12 mouse cellular contexts compared by ENCODE assay signal in the genomic region with DNA sequence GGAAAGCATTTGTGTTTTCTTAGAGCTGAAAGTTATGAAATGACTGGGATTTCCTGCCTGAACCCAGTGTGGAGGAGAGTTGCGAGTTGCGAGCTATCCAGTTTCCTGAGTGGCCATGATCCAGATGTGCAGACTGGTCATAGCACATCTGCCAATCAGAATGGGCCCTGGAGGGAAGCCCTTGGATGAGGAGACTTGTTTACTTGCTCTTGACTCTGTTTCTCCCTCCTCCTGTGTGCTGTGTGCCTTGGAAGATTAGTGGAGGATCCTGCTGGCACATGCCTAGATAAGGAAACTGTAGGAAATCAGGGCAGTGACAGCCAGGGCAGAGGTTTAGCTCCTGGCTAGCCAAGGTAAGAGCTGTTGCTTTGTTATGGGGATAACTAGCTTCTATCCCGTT. TPM values are rescaled to one million over a fixed set of nuclear protein-coding genes. Genes with fewer than 3 reads are reported as not detected.
A peak's percentile ranks its signal among the peaks of the same experiment; 100 is the strongest.
DNase-seq lines count a peak whose midpoint lies in the region; ATAC-seq and TF ChIP-seq lines count a peak whose summit lies in the region.
"Had no signal": no experiment of that assay in that cellular context is flagged by ENCODE, and none has a peak within 500 bp of the region (broad histone marks: within the 10 kb centered on the region; RNA-seq: fewer than 3 reads in every experiment).

No protein-coding gene starts in this region.

- no peak overlapping the region for H3K4me3 ChIP-seq in limb, embryonic 13.5 days
- no peak overlapping the region for H3K4me3 ChIP-seq in limb, embryonic 10.5 days
- no peak overlapping the region for H3K4me3 ChIP-seq in kidney, adult 2 months (ENCODE audit: insufficient read depth, low read depth, low read length)
- H3K4me3 ChIP-seq: megakaryocyte, embryonic 14.5 days had no signal

- peaks cover 12% of the 10 kb centered on the region for H3K36me3 ChIP-seq in limb, embryonic 13.5 days
- peaks cover 16% of the 10 kb centered on the region for H3K36me3 ChIP-seq in limb, embryonic 10.5 days
- no peaks in the 10 kb centered on the region; the same call in 1 of the 2 replicates for H3K36me3 ChIP-seq in kidney, adult 2 months (ENCODE audit: control insufficient read depth, insufficient read depth, low read length)

- 25% methylated on average over 3 of the region's 3 CpGs for WGBS in limb, embryonic 13.5 days
- 71% methylated on average over 3 of the region's 3 CpGs for WGBS in limb, embryonic 10.5 days
- 48% methylated on average over 3 of the region's 3 CpGs for WGBS in kidney, adult 2 months

- H3K4me2 ChIP-seq in limb, embryonic 13.5 days (replicated peaks): 0 out of 2 replicates have a peak overlapping the region, but pooled peaks have one; percentile 16

- H3K4me1 ChIP-seq in limb, embryonic 13.5 days: peaks cover 26% of the 10 kb centered on the region
- H3K4me1 ChIP-seq in limb, embryonic 10.5 days: peaks cover 25% of the 10 kb centered on the region
- no peaks in the 10 kb centered on the region; the same call in 1 of the 2 replicates for H3K4me1 ChIP-seq in kidney, adult 2 months (ENCODE audit: control insufficient read depth, insufficient read depth, low read length)
- H3K4me1 ChIP-seq: megakaryocyte, embryonic 14.5 days had no signal

- DNase-seq in limb, embryonic 10.5 days (ENCODE audit: low spot score): no peak
- DNase-seq in gastrocnemius, adult 8-10 months (ENCODE audit: low spot score in 2 of 2): peak; percentile 39 to 59
- peak; percentile 61 for DNase-seq in kidney, adult 2 months
- DNase-seq in ovary, postnatal 36 days (ENCODE audit: low spot score): peak; percentile 25
- no peak for DNase-seq in layer of hippocampus, adult 9-10 months (ENCODE audit: low spot score)
- DNase-seq in thymus, postnatal 4 days: no peak
- DNase-seq in Muller cell, postnatal 12 days (ENCODE audit: inconsistent ontology term): no peak
- DNase-seq: embryo, embryonic 11 days; thymus, adult 18-20 months had no signal

- no peak for TF ChIP-seq CTCF in kidney, adult 2 months (conservative IDR thresholded peaks at IDR 0.05; ENCODE audit: insufficient read depth, insufficient read length, low read depth, low read length)

- no peak for TF ChIP-seq POLR2A in kidney, adult 2 months (IDR thresholded peaks at IDR 0.05; ENCODE audit: low read depth, low read length)

- H3K9ac ChIP-seq in limb, embryonic 13.5 days: no peak overlapping the region

- H3K27me3 ChIP-seq in limb, embryonic 13.5 days: no peaks in the 10 kb centered on the region
- H3K27me3 ChIP-seq in limb, embryonic 10.5 days (ENCODE audit: low read depth, poor library complexity, severe bottlenecking): no peaks in the 10 kb centered on the region
- H3K27me3 ChIP-seq in kidney, adult 2 months (replicated peaks; ENCODE audit: control insufficient read depth, insufficient read depth, low read length): no peaks in the 10 kb centered on the region
- H3K27me3 ChIP-seq: Patski had no signal

- peak; percentile 57; the same call in 1 of the 2 replicates for ATAC-seq in limb, embryonic 13.5 days (ENCODE audit: low FRiP score, low read depth)
- ATAC-seq: Patski had no signal

- no peaks in the 10 kb centered on the region for H3K9me3 ChIP-seq in limb, embryonic 13.5 days
- no peaks in the 10 kb centered on the region for H3K9me3 ChIP-seq in limb, embryonic 10.5 days (replicated peaks)

- H3K27ac ChIP-seq in limb, embryonic 13.5 days: peak overlapping the region; percentile 63; the same call in 1 of the 2 replicates
- H3K27ac ChIP-seq in limb, embryonic 10.5 days: no peak overlapping the region
- H3K27ac ChIP-seq in kidney, adult 2 months (ENCODE audit: insufficient read depth, low read depth, low read length): peak overlapping the region; percentile 25

RNA-seq across cellular contexts. Expression of a gene that starts 36.4 kb away (rescaled TPM):
- polyA plus RNA-seq in limb, embryonic 13.5 days (2015; fragmentation: Nextera tagmentation; extraction: Ambion mirVana): not detected in 2 replicates
- 0.31 TPM in 1 of 2 replicates, not detected in the other for polyA plus RNA-seq in limb, embryonic 10.5 days (2016; fragmentation: Nextera tagmentation; extraction: Ambion mirVana)
- not detected for total RNA-seq in gastrocnemius, adult 8-10 months (2022)
- not detected in 2 replicates for polyA plus RNA-seq in kidney, adult 2 months (2012; rRNA removed)
- polyA plus RNA-seq: Patski had no signal

Comparison
In these comparisons a context has a peak if more than half of its experiments do, and no peak if none do; other contexts are left out.
1. DNase-seq: peak in gastrocnemius, adult 8-10 months (2 of 2), kidney, adult 2 months (single experiment) and ovary, postnatal 36 days (single experiment); none in limb, embryonic 10.5 days (single experiment), layer of hippocampus, adult 9-10 months (single experiment), thymus, postnatal 4 days (single experiment) and Muller cell, postnatal 12 days (single experiment).